Mouse (Mus musculus): ENCODE measurements at regions not wholly inside any gene's neighbourhood (a gene's known extent, or its start where the extent isn't known, plus 50 kb on each side); places are given as distances from the start of the nearest gene placed in this dataset.
A peak's percentile ranks its signal among the peaks of the same experiment; 100 is the strongest.

DNA sequence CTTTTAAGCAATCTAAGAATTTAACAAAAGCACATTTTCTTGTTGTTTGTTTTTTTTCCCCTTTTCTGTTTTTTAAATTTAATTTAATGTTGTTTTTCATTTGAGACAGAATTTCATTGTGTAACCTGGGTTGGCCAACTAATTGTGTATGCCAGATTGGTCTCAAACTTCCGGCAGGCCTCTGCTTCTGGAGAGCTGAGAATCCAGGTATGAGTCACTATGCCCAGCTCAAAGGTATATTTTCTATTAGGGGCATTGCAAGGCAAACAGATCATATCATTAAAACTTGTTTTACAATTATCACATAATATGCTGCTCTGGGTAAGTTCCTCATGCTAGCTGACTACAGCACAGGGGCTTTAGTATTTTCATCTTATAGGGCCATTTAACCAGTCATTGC is 112.2 kb upstream of the Tsc22d2 start:
- Histone ChIP-seq H3K4me3 (replicated peaks; ENCODE audit: low read length) (no peak overlapping the region), H3K4me2 (replicated peaks) (no peak overlapping the region), H3K9me3 (ENCODE audit: control insufficient read depth, low read length) (no peaks in the 10 kb centered on the region), H3K4me1 (replicated peaks; ENCODE audit: control insufficient read depth, insufficient read depth, low read length) (peaks cover 3% of the 10 kb centered on the region; the same call in 1 of the 2 replicates), H3K36me3 (replicated peaks; ENCODE audit: control insufficient read depth, insufficient read depth) (no peaks in the 10 kb centered on the region), H3K27ac (no peak overlapping the region), H3K27me3 (ENCODE audit: control insufficient read depth, insufficient read depth, low read length) (no peaks in the 10 kb centered on the region), H3K9ac (no peak overlapping the region)
- 92% methylated on average over 1 of the region's 1 CpGs for WGBS
- DNase-seq (ENCODE audit: low spot score), result no peak
- ATAC-seq (ENCODE audit: low FRiP score), result no peak

DNA sequence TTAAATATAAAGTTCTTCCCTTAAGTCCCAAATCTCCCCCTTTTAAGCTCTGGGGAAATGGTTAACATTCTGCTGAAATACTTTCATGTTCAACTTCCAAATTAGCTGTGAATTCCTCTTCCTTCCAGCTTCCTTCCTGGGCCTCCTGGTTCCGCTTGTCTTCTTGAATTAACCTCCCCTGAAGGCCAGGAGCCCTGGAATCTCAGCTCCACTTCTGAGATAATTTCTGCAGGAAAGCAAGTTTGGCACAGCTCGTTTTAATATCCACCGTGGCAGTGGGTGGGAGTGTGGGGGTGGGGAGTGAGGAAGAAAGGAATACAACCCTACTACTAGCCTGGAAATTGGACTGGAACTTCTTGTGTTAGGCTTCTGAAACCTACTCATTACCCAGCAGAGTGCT is 110.8 kb upstream of the Tsc22d2 start:
- Histone ChIP-seq H3K4me1 (replicated peaks; ENCODE audit: control insufficient read depth, insufficient read depth, low read length) (peaks cover 3% of the 10 kb centered on the region; the same call in 1 of the 2 replicates), H3K4me3 (replicated peaks; ENCODE audit: low read length) (no peak overlapping the region), H3K27me3 (ENCODE audit: control insufficient read depth, insufficient read depth, low read length) (no peaks in the 10 kb centered on the region), H3K36me3 (replicated peaks; ENCODE audit: control insufficient read depth, insufficient read depth) (no peaks in the 10 kb centered on the region), H3K9ac (no peak overlapping the region), H3K27ac (no peak overlapping the region), H3K4me2 (replicated peaks) (no peak overlapping the region), H3K9me3 (ENCODE audit: control insufficient read depth, low read length) (no peaks in the 10 kb centered on the region)
- no peak for DNase-seq (ENCODE audit: low spot score)
- ATAC-seq (ENCODE audit: low FRiP score), result no peak
- 50% methylated on average over 3 of the region's 3 CpGs for WGBS

DNA sequence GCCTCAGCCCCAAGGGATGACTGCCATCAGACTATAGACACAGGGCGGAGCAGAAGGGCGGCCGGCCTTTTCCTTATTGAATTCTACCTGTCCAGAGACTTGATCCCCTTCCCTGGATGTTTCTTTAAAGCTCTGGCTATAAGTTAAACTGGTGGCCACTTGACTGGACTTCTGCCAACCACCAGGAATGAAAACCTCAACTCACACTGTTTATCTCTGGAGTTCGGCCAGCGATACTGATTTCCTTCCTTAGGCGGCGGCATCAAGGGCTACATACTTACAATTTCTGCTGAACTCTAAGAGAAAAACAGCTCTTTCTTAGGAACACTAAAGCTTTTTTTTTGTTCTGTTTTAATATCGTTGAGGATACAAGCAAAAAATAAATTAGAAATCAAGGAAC is 104.9 kb upstream of the Tsc22d2 start:
- ATAC-seq (ENCODE audit: low FRiP score), result no peak
- H3K27ac ChIP-seq, result no peak overlapping the region
- H3K4me2 ChIP-seq (replicated peaks), result no peak overlapping the region
- H3K36me3 ChIP-seq (replicated peaks; ENCODE audit: control insufficient read depth, insufficient read depth), result no peaks in the 10 kb centered on the region
- no peak overlapping the region for H3K9ac ChIP-seq
- no peak overlapping the region for H3K4me3 ChIP-seq (replicated peaks; ENCODE audit: low read length)
- 84% methylated on average over 8 of the region's 8 CpGs for WGBS
- H3K4me1 ChIP-seq (replicated peaks; ENCODE audit: control insufficient read depth, insufficient read depth, low read length), result no peaks in the 10 kb centered on the region
- no peaks in the 10 kb centered on the region for H3K9me3 ChIP-seq (ENCODE audit: control insufficient read depth, low read length)
- no peaks in the 10 kb centered on the region for H3K27me3 ChIP-seq (ENCODE audit: control insufficient read depth, insufficient read depth, low read length)
- DNase-seq (ENCODE audit: low spot score), result no peak

DNA sequence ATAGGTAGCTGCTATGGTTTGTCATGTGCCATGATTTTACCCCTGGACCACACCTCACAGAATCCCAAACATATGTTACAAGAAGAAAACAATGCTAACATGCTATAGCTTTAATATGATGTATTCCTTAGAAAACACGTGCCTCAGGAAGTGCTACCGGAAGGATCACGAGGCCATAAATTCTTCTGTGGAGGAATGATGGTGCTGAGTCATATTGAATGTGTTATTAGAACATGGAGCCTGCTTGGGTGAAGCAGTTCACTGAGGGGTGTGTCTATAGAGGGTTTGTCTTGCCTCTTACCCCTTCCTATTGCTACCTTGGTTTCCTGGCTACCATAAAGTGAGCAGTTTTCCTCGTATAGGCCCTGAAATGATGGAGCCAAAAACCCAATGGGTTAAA is 104.1 kb upstream of the Tsc22d2 start:
- no peak overlapping the region for H3K27ac ChIP-seq
- H3K36me3 ChIP-seq (replicated peaks; ENCODE audit: control insufficient read depth, insufficient read depth), result no peaks in the 10 kb centered on the region
- no peaks in the 10 kb centered on the region for H3K4me1 ChIP-seq (replicated peaks; ENCODE audit: control insufficient read depth, insufficient read depth, low read length)
- H3K9ac ChIP-seq, result no peak overlapping the region
- no peak for ATAC-seq (ENCODE audit: low FRiP score)
- no peak overlapping the region for H3K4me2 ChIP-seq (replicated peaks)
- no peak overlapping the region for H3K4me3 ChIP-seq (replicated peaks; ENCODE audit: low read length)
- DNase-seq (ENCODE audit: low spot score), result no peak
- H3K27me3 ChIP-seq (ENCODE audit: control insufficient read depth, insufficient read depth, low read length), result no peaks in the 10 kb centered on the region
- WGBS, result 91% methylated on average over 4 of the region's 4 CpGs
- H3K9me3 ChIP-seq (ENCODE audit: control insufficient read depth, low read length), result no peaks in the 10 kb centered on the region

DNA sequence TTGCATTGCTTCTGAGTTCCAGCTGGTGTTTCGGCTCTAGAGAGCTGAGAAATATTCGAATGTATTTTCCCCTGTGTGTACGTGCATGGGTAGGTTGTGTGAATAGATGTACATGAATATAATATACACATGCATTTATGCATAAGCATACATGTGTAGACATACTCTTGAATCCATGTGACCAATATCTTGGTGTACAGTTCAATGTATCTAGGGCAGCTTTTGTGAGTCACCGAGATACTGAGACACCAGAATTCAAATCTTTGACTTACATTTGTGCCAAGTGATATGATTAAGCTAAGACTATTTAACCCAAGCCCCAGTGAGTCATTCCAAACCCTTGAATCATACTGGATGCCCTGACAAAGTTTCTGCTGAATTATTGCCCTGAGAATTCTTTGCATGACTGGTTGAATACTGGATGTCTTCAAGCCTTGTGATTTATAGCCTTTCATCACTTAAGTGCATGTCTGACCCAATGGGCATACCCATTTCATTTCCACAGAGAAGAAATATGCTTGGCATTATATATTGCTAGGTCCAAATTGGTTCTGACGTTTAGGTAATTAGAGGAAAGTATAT is 103.3 kb upstream of the Tsc22d2 start:
- Histone ChIP-seq H3K9ac (no peak overlapping the region), H3K4me3 (replicated peaks; ENCODE audit: low read length) (no peak overlapping the region), H3K4me1 (replicated peaks; ENCODE audit: control insufficient read depth, insufficient read depth, low read length) (no peaks in the 10 kb centered on the region), H3K27me3 (ENCODE audit: control insufficient read depth, insufficient read depth, low read length) (no peaks in the 10 kb centered on the region), H3K36me3 (replicated peaks; ENCODE audit: control insufficient read depth, insufficient read depth) (no peaks in the 10 kb centered on the region), H3K9me3 (ENCODE audit: control insufficient read depth, low read length) (no peaks in the 10 kb centered on the region), H3K4me2 (replicated peaks) (no peak overlapping the region), H3K27ac (no peak overlapping the region)
- no peak for ATAC-seq (ENCODE audit: low FRiP score)
- DNase-seq (ENCODE audit: low spot score), result no peak
- WGBS, result 90% methylated on average over 5 of the region's 5 CpGs

DNA sequence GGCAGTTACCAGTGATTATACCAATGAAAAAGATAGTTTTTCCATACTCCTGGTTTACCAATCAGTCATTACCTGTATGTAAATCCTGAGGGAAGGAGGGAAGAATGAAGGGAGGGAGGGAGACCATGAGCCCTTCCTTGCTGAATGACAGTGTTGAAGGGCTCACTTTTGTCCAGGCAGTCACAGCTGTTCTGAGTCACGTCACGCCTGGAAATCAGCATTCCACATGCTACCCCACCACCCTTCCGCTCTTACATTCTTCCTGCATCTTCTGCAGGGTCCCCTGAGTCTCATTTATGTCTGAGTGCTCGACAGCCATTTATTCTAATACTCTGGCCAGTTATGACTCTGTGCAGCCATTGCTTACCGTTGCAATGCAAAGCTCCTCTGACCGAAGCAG is 101.9 kb upstream of the Tsc22d2 start:
- ATAC-seq (ENCODE audit: low FRiP score) (no peak), DNase-seq (ENCODE audit: low spot score) (no peak)
- Histone ChIP-seq H3K4me1 (replicated peaks; ENCODE audit: control insufficient read depth, insufficient read depth, low read length) (no peaks in the 10 kb centered on the region), H3K9me3 (ENCODE audit: control insufficient read depth, low read length) (no peaks in the 10 kb centered on the region), H3K4me2 (replicated peaks) (no peak overlapping the region), H3K4me3 (replicated peaks; ENCODE audit: low read length) (no peak overlapping the region), H3K27ac (no peak overlapping the region), H3K36me3 (replicated peaks; ENCODE audit: control insufficient read depth, insufficient read depth) (no peaks in the 10 kb centered on the region), H3K27me3 (ENCODE audit: control insufficient read depth, insufficient read depth, low read length) (no peaks in the 10 kb centered on the region), H3K9ac (no peak overlapping the region)
- 66% methylated on average over 6 of the region's 6 CpGs for WGBS

DNA sequence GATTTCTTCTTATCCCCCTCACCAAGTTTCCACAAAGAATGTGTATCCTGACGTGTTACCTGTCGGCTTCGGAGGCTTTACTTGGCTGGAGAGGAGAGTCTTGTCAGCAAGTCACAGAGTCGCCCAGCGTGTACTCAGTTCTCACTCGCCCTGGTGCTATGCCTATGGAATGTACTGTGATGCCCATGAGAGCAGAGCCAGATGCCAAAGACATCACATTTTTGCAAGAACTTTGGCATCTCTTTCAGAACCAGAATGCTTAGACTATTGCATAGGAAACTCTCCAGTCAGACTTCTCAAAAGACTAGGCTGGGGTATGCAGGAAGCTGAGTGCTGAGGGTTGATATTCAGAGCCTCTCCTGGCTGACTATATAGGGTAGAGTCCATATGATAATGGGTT is 99.3 kb upstream of the Tsc22d2 start:
- no peak overlapping the region for H3K4me3 ChIP-seq (replicated peaks; ENCODE audit: low read length)
- no peaks in the 10 kb centered on the region for H3K4me1 ChIP-seq (replicated peaks; ENCODE audit: control insufficient read depth, insufficient read depth, low read length)
- H3K9ac ChIP-seq, result no peak overlapping the region
- DNase-seq (ENCODE audit: low spot score) (no peak), ATAC-seq (ENCODE audit: low FRiP score) (no peak)
- no peaks in the 10 kb centered on the region for H3K27me3 ChIP-seq (ENCODE audit: control insufficient read depth, insufficient read depth, low read length)
- 90% methylated on average over 6 of the region's 6 CpGs for WGBS
- H3K9me3 ChIP-seq (ENCODE audit: control insufficient read depth, low read length), result no peaks in the 10 kb centered on the region
- H3K36me3 ChIP-seq (replicated peaks; ENCODE audit: control insufficient read depth, insufficient read depth), result no peaks in the 10 kb centered on the region
- H3K4me2 ChIP-seq (replicated peaks), result no peak overlapping the region
- no peak overlapping the region for H3K27ac ChIP-seq

DNA sequence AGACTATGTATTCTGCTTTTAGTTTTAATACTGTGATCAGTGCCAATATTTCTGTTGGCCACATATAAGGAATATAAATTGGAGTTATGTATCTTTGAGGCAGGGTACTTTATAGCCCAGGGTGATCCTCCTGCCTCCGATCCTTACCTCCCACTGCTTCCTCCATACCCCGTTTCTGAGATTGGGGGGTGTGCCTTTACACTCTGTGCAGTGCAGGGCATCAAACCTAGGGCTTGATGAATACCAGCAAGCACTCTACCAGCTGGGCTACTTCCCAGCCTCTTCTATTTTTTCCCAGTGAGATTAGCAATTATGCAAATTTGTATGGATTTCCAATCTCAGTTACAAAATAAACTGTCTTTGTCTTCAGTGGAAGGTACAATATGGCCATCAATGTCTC is 97.3 kb upstream of the Tsc22d2 start:
- Histone ChIP-seq H3K27ac (no peak overlapping the region), H3K36me3 (replicated peaks; ENCODE audit: control insufficient read depth, insufficient read depth) (no peaks in the 10 kb centered on the region), H3K27me3 (ENCODE audit: control insufficient read depth, insufficient read depth, low read length) (no peaks in the 10 kb centered on the region), H3K4me2 (replicated peaks) (no peak overlapping the region), H3K4me1 (replicated peaks; ENCODE audit: control insufficient read depth, insufficient read depth, low read length) (no peaks in the 10 kb centered on the region), H3K9ac (no peak overlapping the region), H3K4me3 (replicated peaks; ENCODE audit: low read length) (no peak overlapping the region), H3K9me3 (ENCODE audit: control insufficient read depth, low read length) (no peaks in the 10 kb centered on the region)
- DNase-seq (ENCODE audit: low spot score) (no peak), ATAC-seq (ENCODE audit: low FRiP score) (peak; percentile 51)
- WGBS, result 65% methylated on average over 2 of the region's 2 CpGs

DNA sequence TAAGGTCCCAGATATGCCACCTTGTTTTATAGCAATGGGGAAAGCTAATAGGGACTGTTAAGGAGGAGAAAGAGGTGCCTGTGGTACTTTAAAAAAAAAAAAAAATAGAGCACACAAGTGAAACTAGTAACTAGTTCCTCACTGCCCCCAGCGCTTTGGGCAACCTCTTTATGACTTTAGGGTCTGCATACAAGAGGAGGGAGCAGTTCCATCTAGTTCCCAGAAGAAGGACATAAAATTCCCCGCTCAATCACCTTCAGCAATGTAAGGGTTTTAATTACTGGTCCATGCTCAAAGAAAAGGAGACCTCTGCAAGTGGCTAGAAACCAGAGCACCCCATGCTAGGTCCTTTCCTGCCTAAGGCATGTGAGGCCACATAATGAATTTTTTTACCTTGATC is 95.8 kb upstream of the Tsc22d2 start:
- no peak overlapping the region for H3K4me3 ChIP-seq (replicated peaks; ENCODE audit: low read length)
- ATAC-seq (ENCODE audit: low FRiP score) (no peak), DNase-seq (ENCODE audit: low spot score) (no peak)
- 95% methylated on average over 2 of the region's 2 CpGs for WGBS
- H3K9me3 ChIP-seq (ENCODE audit: control insufficient read depth, low read length), result no peaks in the 10 kb centered on the region
- H3K9ac ChIP-seq, result no peak overlapping the region
- no peaks in the 10 kb centered on the region for H3K4me1 ChIP-seq (replicated peaks; ENCODE audit: control insufficient read depth, insufficient read depth, low read length)
- H3K4me2 ChIP-seq (replicated peaks), result no peak overlapping the region
- H3K27me3 ChIP-seq (ENCODE audit: control insufficient read depth, insufficient read depth, low read length), result no peaks in the 10 kb centered on the region
- H3K36me3 ChIP-seq (replicated peaks; ENCODE audit: control insufficient read depth, insufficient read depth), result no peaks in the 10 kb centered on the region
- no peak overlapping the region for H3K27ac ChIP-seq

DNA sequence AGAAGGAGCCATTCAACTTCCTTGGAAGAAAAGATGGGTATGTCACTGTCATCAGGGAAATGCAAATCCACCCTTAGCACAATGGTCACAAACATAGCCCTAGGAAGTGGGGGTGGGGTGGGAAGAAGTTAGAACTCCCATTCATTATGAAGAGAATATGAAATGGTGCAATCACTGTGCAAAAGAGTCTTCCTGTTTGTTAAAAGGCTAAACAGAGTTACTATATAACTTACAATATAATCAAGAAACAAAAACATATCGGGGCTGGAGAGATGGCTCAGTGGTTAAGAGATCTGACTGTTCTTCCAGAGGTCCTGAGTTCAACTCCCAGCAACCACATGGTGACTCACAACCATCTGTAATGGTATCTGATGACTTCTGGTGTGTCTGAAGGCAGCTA is 95.1 kb upstream of the Tsc22d2 start:
- 82% methylated on average over 1 of the region's 1 CpGs for WGBS
- H3K9ac ChIP-seq, result no peak overlapping the region
- H3K4me2 ChIP-seq (replicated peaks), result no peak overlapping the region
- no peaks in the 10 kb centered on the region for H3K9me3 ChIP-seq (ENCODE audit: control insufficient read depth, low read length)
- no peaks in the 10 kb centered on the region for H3K27me3 ChIP-seq (ENCODE audit: control insufficient read depth, insufficient read depth, low read length)
- H3K4me3 ChIP-seq (replicated peaks; ENCODE audit: low read length), result no peak overlapping the region
- DNase-seq (ENCODE audit: low spot score) (no peak), ATAC-seq (ENCODE audit: low FRiP score) (no peak)
- no peaks in the 10 kb centered on the region for H3K4me1 ChIP-seq (replicated peaks; ENCODE audit: control insufficient read depth, insufficient read depth, low read length)
- no peak overlapping the region for H3K27ac ChIP-seq
- H3K36me3 ChIP-seq (replicated peaks; ENCODE audit: control insufficient read depth, insufficient read depth), result no peaks in the 10 kb centered on the region
